Mouse (Mus musculus): ENCODE results near the gene Prdm16. TPM values are rescaled to one million over a fixed set of nuclear protein-coding genes. Genes with fewer than 3 reads are reported as not detected.

Prdm16 gene
- total RNA-seq, 2 experiments from 2014 or later, result 3.0 TPM; not detected in 1

DNA sequence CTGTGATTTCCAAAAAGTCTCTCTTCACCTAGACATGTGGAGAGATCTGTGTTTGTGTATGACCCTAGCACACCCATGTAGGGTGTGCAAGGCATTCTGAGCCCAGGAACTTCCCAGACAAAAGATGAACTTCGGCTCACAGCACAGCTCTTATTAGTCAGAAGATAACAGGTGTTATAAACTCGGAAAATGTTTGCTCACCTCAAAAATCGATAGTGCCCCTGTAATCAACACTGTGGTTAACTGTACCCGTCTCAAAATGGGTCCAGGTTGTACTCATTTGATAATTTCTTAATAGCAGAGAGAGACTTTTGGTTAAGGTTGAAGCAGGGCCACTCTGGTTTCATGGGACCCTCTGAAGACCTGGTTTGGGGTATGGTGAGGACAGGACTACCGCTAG, 140.2 kb downstream of the Prdm16 start:
- no peak for ATAC-seq (replicated peaks; ENCODE audit: low FRiP score, poor library complexity, severe bottlenecking)

DNA sequence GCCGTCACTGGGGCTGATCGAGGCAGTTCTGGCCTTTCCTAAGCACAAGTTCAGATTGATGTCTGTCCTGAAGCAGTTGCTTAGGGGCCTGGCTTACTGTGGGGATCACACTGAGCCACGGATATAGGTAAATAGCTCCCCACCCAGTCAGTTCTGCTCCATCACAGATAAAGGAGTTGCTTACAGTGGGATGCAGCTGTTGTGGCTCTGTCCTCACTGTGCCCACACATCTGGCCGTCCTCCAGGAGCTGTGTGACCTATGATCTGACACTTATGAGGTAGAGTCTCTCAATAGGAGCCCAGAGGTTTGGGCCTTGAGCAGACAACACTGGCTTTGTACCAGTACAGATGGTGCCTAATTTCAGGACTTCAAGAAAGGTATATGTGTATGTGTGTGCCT, 142.7 kb downstream of the Prdm16 start:
- no peak for ATAC-seq (replicated peaks; ENCODE audit: low FRiP score, poor library complexity, severe bottlenecking)

DNA sequence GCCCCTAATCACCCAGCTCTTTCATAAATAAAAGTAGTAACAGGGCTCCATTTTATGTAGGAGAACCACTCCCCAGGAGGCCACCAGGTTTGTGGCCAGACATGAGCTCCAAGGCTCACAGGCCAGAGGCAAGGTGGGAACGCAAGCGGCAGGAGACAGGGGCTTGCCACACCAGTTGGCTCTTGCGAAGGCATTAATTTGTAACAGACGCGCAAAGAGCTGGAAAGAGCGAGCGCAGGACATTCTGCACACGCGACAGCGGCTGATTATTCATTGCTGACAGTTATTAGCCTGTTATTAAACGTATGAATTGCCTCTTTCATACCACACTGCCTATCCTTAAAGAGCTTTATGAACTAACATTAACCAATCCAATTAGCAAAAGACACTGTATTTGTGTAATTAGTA, 144.0 kb downstream of the Prdm16 start:
- no peak for ATAC-seq (replicated peaks; ENCODE audit: low FRiP score, poor library complexity, severe bottlenecking)

DNA sequence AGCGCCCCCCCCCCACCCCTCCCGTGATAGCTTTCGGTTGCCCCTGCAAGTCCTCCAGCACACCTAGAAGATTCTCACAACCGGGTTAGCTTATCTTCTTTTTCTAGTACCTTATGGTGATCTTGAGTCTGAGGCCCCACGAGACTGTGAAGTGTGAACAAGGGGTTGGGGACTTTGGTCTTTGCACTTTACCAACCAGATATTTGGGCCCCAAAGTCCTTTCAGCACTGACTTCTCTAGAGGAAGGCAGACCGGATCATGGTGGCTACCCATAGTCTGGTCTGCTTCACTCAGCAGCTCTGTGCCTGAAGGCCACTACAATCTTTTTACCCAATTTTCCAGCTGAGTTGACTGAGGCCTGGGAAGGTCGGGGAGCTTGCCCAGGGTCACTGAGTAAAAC, 144.4 kb downstream of the Prdm16 start:
- no peak for ATAC-seq (replicated peaks; ENCODE audit: low FRiP score, poor library complexity, severe bottlenecking)

DNA sequence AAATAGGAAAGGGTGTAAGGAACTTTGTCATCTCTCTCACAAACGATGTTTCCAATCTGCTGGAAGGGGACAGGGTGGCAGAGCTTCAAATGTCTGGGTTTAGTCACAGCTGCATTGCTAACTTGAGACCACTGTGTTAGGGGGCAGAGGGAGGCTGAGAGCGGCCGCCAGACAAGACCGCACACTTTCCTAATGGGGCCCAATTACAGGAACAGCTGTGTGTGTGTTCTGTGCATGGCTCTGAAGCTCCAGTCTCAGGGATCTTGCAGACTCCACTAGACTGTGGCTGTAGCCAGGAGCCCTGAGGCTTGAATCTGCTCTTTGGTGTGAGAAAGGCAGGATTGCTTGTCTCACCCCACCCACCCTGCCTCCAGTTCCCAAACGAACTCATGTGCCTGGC, 148.6 kb downstream of the Prdm16 start:
- no peak for ATAC-seq (replicated peaks; ENCODE audit: low FRiP score, poor library complexity, severe bottlenecking)

DNA sequence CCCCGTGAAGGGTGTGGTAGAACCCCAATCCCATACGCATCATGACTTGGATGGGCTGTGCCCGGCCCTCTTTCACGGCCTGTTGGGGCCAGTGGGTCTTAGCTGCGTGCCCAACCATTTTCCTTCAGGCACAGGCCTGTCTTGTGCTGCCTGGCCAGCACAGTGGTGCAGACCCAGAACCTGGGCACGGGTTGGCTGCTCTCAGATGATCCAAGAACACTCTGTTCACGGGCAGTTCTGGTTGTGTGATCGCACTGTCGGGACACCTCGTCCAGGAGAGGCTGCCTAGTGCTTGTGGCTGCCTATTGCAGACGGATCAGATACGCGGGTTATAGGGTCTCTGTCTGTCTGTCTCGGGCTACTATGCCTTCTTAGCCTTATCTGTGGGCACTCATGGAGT, 154.0 kb downstream of the Prdm16 start:
- ATAC-seq (replicated peaks; ENCODE audit: low FRiP score, poor library complexity, severe bottlenecking), result no peak

DNA sequence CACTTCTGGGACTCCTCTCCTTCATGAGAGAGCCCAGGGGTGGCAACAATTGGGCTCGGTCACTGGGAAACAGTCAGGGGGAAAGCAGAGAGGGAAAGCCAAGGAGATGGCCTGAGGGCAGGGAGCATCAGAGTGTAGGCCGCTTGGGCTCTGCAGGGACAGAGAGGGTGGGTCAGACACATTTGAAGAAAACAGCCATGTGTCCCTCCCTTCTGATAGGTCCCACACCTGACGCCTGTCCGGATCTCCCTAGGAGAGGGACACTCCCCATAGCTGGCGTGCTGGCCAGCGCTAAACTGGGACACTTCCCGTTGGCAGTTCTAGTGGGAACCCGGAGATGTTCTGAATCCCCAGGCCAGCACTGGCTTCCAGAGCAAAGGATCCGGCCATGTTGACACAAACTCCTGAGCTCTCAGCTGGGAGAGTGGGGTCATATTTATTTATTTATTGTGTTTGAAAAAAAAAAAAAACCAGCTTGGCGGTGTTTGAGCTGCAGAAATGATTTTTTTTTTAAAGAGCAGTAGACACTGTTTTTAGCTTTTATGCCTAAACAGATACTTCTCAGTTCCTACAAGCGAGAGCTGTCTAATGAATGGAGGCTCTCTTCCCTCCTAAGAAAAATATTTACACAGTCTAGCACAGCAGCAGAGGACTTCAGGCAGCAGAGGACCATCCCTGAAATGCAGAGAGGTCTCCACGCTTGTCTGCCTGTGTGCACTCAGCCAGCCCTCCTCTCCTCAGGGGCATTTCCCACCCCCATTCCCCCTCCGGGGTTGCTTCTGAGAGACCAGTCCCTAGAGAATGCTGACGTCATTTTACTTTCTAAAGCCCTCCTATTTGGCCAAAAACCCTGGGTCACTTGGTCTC, 154.7 kb downstream of the Prdm16 start:
- ATAC-seq (replicated peaks; ENCODE audit: low FRiP score, poor library complexity, severe bottlenecking), result no peak

DNA sequence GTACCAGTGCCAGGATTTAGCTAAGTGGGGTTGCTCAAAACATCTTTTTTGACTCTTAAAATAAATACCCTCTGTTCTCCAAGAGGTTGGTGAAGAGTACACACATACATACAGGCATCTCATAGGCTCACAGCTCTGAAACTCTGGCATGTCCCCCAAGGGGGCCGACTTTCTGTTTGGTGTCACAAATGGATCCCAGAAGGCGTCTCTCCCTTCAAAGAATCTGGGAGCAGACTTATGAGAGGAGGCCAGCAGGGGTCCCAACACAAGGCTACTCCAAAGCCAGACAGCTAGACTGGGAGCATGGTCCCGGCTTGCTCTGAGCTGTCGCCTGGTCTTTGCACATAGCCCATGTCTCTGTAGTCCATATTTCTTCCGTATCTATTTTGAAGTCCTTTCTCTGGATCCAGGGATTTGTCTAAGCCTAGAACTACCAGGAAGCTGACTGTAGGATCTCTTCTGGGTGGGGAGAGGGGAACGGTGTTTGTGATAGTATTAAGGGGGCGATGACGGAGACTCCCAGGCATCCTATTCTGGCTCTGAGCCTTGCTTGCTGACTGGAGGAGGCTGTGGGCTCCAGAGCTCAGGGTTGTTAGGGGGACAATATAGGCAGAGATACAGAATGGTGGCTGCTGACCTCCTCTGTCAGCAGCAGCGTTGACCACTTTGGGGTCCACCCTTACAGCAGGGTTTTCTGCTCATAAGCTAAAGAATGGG, 156.0 kb downstream of the Prdm16 start:
- ATAC-seq (replicated peaks; ENCODE audit: low FRiP score, poor library complexity, severe bottlenecking), result no peak

DNA sequence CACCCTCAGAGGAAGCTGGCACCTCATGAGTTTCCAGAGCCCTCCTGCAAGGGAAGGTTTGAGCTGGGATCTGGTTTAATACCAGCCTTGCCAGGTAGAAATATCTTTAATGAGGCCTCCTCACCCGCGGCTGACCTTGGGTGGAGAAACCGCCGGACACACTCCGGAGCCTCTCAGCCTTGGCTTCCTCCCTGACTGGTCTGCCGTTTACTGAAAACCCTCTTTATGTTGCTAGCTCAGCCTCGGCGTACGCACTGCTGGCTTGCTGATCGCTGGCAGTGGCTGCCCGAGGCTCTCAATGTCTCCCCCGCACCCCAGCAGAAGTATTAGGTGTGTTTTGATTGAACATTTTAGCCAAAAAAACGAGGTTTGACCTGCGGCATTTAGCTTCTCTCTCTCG, 156.5 kb downstream of the Prdm16 start:
- ATAC-seq (replicated peaks; ENCODE audit: low FRiP score, poor library complexity, severe bottlenecking), result no peak

DNA sequence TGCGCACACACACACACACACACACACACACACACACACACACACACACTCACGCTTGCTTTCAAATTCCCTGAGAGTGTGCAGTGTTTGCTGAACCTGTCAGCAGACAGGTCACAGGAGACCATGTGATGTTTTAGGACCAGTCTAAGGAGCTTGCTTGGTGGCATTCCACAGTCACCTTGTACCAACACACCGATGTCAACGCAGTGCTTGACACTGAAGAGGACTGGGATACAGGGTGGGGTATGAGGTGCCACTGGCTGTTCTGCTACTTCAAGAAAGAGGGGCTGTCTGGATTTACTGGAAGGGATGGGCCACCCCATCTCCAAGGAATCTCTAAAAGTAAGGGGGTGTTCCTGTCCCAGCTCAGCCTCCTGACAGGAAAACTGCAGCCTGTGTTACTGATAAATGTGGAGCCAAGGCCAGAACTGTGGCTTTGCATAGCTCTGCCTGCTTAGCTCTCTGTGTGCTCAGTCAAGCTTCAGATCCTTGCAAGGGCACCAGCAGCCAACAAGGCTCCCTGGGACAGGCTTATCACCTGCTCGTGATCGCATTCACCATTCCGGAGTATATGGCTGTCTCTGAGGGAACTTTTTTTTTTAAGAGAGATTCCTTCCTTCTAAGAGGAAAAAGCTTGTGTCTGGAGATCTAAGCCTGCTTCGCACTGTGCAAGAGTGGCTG, 157.6 kb downstream of the Prdm16 start:
- ATAC-seq (replicated peaks; ENCODE audit: low FRiP score, poor library complexity, severe bottlenecking), result no peak

DNA sequence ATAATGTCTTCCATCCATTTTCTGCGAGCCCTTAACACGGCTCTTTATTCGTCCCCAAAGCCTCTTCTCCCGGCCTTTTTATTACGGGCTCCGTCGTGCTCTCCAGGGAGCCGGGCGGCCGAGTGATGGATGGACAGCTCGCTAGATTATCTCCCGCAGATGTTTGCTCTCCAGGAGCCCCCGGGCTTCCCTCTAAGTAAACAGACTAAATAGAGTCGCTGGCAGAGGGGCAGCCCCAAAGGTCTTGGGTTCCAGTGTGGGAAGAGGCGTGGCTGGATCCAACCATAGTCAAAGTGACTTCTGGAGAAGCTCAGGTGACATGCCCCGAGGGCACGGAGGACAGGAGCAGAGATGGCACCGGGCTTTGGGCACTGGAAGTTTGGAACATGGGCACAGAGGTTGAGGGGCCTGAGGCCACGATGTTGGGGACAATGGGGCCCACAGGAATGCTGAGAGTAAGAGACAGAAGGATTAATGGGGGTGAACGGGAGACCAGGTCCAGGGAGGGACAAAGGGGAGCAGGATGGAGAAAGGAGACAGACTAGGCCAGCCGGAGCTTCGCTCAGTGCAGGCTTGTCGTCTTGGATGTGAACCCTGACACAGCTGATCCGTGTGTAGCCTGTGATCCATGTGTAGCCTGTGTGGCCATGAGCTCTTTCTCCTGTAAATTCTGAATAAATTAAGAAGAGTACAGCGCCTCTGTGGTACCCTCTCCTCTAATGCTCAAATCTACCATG, 162.9 kb downstream of the Prdm16 start:
- ATAC-seq (replicated peaks; ENCODE audit: low FRiP score, poor library complexity, severe bottlenecking), result no peak

DNA sequence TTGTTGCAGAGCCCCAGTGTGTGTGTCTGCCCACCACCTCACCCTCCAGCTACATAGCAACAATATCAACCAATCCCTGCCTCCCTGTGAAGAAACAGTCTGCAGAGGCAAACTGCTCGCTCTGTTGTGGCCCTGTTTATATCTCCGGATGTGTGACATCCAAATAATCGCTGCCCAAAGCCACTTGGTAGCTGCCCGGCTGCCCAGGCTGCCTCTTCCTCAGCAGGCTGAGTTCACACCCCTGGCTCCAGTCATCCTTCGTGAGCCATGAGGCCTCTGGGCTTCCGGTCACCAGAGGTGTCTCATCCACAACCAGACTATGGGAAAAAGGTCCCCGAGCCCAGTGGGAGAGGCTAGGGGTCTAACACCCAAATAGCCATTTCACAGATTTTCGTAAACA, 164.1 kb downstream of the Prdm16 start:
- no peak for ATAC-seq (replicated peaks; ENCODE audit: low FRiP score, poor library complexity, severe bottlenecking)

DNA sequence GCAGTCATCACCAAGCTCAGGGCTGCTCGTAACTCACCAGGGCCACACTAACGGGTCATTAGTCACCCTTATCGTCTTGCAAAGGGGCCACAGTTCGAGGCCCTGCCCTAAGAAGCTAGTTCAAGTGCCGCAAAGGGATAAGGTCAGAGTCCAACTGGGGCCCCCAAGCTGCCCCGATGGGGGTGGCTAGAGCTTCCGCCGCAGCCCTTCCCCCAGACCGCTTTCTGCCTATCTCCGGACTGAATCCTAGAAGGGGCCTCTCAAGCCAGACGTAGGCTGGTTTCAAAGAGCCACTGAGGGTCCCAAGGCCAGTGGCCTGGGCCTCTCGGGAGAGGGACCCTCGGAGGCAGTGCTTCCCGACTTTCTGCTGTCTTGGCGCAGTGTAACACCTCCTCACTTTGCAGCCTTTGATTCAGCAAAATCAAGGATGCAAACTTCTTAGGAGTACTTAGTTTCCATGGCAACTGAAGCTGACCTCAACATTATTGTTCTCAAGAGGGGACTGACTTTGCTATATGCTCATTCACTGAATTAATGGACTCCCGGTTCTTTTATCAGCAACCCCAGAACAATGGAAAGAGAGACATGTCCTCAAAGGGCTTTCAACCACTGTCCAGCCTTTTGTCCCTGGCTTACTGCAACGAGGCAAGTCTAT, 165.1 kb downstream of the Prdm16 start:
- ATAC-seq (replicated peaks; ENCODE audit: low FRiP score, poor library complexity, severe bottlenecking), result no peak

DNA sequence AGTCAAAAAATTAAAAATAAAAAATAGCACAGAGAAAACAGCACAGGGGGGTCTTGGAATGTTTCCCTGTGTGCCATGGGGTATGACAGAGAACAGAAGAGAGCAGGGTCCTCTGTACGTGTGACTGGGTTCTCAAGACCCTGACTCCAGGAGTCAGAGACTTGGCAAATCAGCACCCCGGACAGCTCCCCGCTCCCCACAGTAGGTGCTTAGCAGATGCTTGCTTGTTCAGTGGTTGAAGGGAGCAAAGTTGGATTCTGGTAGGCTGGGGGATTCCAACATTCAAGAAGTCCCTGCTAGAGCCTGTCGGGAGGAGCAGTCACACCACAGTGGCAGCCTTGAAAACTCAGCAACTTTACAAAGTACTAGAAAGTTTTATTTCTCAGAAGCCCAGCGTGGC, 170.4 kb downstream of the Prdm16 start:
- ATAC-seq (replicated peaks; ENCODE audit: low FRiP score, poor library complexity, severe bottlenecking), result no peak

DNA sequence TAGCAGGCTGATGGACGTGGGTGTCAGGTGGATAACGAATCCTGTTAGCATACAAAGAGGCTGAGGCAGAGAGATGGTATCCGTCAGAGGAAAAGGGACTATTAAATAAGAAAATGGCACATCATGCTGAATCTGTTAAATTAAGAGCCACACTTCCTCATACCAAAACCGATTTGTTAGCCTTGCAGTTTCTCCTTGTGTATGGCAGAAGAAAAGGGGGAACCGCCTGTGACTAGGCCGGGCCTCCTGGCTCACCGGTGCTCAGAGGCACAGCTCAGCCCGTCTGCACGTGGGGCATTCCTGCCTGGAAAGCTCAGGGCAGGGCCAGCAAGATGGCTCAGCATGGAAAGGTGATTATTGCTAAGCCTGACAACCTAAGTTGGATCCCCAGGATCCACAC, 171.6 kb downstream of the Prdm16 start:
- no peak for ATAC-seq (replicated peaks; ENCODE audit: low FRiP score, poor library complexity, severe bottlenecking)

DNA sequence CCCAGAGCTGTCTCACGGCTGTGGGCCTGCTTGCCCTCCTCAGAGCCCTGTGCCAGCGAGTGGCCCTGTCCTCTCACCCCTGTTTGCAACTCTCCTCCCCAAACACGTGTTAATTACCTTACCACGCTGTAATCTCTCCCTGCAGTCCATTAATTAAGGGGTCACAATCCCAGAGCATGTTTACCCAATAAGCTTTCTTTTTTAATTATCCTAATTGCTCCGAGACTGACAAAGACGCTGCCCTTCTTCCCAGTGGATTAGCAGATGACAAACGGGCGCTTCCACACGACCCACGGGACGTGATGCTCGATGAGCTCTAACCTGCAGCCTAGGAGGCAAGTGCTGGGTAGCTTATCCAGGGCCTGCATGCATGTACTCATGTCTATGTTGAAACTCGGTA, 176.7 kb downstream of the Prdm16 start:
- no peak for ATAC-seq (replicated peaks; ENCODE audit: low FRiP score, poor library complexity, severe bottlenecking)

DNA sequence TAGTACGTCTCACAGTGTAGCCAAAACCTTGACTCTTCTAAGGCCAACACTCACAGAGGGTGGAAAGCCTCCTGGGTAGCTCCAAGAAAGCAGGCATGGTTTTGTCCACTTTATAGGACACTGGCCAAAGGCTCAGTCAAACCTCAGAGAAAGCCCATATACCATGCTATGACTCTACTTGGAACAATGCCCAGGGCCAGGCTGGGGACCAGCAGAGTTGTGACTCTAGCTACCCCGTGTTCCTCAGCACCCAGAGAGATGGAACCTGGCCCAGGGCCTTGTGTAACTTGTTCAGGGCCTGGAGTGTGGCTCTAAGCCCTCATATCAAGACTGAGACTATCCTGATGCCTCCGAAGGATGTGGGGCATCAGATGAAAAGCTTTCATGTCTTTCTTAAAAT, 178.9 kb downstream of the Prdm16 start:
- no peak for ATAC-seq (replicated peaks; ENCODE audit: low FRiP score, poor library complexity, severe bottlenecking)

DNA sequence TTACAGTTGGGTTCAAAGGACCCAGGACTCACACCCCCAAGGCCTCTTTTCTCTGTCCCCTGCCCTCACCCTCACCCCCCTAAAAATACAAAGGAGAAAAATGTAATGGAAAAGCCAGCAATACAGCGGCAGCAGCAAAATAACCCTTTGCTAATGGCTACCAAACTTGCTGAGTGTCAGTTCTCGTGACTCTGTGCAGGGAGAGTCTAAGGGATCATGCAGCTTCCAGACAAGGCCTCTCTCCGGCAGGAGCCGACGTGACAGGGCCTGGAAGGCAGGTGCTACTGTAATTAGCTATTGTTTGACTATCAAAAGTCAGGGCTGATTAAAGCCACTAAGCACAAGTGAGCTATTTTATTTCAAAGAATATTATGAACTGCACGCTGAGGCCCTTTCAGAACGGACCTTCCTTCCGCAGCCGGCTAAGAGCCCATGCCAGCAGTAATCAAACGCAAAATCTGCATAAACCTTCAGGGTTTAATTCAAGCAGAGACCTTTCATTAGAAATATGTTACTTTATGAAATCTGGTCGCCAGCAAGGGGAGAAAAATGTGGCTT, 180.3 kb downstream of the Prdm16 start:
- ATAC-seq (replicated peaks; ENCODE audit: low FRiP score, poor library complexity, severe bottlenecking), result no peak

DNA sequence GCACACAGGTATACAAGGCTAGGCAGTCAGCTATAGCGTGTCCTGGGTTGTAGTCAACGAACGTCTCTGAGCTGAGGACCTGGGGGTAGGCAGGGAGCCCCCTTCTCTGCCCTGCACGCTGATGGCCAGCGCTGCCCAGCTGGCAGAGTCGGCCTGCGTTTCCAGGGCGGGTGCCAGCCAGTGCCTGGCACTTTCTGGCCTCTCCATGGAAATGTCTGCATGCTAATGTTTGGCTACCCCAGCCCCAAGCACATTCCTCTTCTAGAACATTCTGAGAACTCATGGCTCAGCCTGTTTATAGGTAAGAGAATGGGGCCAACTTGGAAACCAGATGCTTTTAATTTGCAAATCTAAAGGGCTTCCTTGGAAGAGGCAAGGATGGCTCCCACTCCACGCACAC, 186.2 kb downstream of the Prdm16 start:
- ATAC-seq (replicated peaks; ENCODE audit: low FRiP score, poor library complexity, severe bottlenecking), result no peak
